Mouse (Mus musculus) urinary bladder, postnatal 10 days (tissue): Measurements from ENCODE around the gene Gad2.

Experiments used
- DNase-seq: peaks from one replicate; pipeline ENCODE4 v3.0.0; 2022; ENCODE audit warnings: low spot score

Gene Gad2

GRCm38 (mm10) chr2:22646134-22646533 lies 24.1 kb downstream of the Gad2 start:
- DNase-seq = no peak

DNA sequence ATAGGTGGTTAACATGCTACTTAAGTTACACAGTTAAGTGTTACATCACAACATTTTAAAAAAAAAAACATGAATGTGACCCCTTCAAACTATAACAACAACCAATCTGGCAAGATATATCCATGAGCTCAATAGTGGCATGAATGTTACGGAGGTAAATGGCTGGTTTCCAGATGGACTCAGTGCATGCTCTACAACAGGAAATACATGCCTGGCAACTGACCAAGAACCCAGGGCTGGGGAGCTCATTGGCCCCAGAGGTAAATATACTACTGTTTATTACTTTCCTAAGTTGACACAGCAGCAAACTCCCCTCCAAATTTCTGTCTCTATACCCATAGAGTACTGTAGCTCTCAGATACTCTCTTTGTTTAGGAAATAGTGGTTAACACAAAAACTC lies 26.4 kb downstream of the Gad2 start:
- DNase-seq = no peak

DNA sequence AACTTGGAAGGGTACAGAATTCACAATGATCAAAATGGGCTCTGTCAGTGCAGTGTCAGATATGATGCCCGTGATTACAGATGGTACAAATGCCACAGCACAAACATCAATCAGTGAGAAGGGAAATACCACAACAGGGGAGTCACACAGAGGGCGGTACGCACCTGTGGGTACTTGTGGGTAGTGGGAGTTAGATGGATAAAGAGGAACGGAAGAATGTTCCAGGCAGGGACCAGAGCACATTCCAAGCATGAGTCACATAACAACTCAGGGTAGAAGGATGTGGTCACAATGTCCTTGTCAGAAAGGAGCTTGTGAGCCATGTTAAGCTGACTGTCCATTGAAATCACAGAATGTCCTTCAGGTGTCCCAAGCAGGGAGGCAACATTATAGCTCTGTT lies 29.8 kb downstream of the Gad2 start:
- no peak for DNase-seq

DNA sequence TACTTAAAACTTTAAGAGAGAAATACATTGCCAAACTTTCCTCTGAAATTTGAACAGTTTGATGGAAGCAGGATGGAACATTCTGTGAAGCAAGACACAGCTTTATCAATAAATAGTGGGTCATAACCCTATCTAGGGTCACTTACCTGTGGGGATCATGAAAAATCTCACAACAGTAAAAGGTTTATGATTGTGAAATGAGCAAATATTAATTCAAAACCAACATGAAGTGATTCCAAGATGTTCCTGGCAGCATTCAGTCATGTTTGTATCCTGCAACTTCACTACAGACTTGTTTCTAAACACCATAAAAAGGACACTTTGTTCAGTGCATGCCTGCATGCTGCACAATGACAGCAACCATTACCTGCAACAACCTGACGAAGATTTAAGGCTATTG lies 41.7 kb downstream of the Gad2 start:
- DNase-seq = no peak

DNA sequence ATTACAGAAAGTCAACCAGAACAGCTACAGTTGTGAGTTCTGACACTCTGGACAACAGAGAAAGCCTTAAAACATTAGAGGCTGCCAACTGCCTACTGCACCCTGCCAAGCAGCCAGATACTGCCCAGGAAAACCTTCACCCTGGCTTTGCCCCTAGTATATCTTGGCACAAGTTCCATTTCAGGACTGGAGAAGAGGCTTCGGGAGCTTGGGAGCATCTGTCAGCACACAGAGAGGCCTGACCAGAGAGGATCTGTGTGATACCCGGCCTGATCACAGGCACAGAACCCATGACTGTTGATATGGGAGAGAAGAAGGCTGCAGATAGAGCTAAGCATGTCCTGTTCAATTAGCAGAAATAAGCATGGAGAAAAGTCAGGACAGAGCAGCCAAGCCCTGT lies 48.4 kb downstream of the Gad2 start:
- DNase-seq = no peak

DNA sequence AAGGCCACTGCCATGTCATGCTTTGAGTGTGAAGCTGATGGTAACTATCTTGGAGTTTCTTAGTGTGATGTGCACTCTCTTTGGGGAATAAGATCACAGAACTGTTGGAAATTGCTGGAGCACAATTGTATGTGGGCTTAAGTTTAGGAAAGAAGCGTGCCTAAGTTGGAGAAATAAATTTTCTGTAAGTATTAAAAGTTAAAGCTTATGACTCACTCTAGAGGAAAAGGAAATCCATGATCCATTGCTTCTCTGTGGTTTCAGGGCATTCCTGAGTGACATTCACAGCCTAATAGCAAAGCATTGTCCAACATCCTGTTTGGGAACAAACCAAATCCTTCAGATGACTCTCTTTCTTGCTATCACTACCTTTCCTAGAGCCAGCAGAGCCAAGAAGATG lies 49.3 kb downstream of the Gad2 start:
- no peak for DNase-seq

GRCm38 (mm10) chr2:22677066-22677465 lies 55.1 kb downstream of the Gad2 start:
- DNase-seq = no peak

GRCm38 (mm10) chr2:22679944-22680343 lies 57.9 kb downstream of the Gad2 start:
- DNase-seq = no peak

DNA sequence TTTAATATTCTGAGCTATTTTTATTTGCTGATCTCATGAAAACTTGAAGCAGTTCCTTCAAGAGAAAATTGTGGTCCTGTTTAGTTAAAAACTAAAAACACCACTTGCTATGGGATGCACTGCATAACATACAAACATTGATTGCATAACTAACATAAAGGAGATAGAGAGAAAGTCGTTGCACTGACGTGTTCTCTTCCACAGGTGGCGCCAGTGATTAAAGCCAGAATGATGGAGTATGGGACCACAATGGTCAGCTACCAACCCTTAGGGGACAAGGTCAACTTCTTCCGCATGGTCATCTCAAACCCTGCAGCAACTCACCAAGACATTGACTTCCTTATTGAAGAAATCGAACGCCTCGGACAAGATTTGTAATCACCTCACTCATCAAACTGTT lies 68.0 kb downstream of the Gad2 start:
- no peak for DNase-seq

- no peak for DNase-seq
Observed at GRCm38 (mm10) chr2:22704780-22705727, 83.0 kb downstream of the Gad2 start.

DNA sequence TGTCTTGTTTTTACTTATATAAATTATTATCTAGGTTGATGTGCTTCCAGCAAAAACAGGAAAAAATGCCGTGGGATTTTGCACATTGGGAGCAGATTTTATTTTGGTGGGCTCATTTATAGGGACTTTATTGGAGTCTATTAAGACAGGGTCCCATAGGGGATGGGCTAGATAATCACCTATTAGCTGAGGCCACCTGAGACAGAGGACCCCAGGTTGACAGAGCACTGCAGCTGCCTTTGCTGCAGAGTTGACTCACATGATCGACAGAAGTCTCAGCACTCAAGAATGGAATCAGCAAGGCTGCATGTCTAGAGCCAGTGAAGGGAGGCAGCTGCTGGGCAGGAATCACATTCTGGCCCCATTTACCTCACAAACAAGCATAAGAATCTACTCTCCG lies 84.2 kb downstream of the Gad2 start:
- DNase-seq = no peak

- DNase-seq = no peak
Observed at GRCm38 (mm10) chr2:22721522-22722470, 99.8 kb downstream of the Gad2 start.

DNA sequence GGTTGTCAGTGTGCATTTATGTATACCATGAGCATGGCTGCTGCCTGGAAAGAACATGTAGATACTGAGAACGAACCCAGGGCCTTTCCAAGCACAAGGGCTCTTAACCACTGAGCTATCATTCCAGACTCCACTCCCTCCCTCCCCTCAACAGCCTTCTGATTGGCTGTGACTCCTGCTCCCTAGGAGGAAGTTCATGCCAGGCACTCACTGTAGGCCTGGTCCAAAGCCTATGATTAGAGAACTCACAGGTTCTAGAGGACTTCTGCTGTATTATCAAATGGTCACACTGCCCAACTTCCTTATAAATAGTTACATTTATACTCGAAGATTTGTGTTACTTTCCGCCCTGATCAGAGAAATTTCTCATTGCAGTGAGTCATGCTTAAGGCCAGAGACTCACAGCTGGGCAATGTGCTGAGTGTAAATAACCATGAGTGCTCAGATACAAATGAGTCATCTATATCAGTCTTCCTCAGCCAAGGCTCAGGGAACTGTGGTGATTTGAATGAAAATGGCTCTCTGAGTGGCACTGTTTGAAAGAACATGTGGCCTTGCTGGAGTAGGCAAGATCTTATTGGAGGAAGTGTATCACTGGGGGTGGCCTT lies 102.0 kb downstream of the Gad2 start:
- no peak for DNase-seq

DNA sequence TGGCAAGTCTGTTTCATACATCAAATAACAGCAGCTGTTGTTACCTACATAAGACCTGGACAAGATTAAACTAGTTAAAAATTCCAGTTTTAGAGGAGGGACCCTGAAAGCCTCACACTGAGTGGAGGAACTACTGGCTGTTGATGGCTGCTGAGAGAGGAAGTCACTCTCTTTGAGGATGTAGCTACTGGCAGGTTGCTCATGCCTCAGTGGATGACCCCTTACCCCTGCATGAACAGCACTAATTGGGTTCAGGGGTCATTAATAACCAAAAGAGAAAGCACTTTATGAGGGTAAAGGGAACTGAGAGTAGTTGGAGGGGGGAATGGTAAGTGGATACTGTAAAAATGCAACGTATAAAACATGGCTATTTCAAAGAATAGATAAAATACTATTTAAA lies 105.1 kb downstream of the Gad2 start:
- no peak for DNase-seq

DNA sequence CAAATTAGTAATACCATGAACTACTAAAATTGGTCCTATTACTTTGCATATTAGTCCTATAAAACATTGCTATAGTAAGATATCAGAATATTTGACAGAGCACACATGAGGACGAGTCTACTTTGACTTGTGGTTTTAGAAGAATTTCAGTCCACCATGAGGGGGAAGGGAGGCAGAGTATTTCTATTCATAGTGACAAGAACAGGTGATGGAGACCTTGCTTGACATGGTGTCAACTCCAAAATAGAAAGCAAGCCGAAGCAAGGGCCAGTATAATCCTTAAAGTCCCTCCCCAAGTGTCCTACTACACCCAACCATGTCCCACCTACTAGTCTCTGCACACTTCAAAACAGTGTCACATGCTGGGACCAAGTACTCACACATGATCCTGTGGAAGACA lies 114.1 kb downstream of the Gad2 start:
- DNase-seq = no peak

GRCm38 (mm10) chr2:22739369-22739768 lies 117.4 kb downstream of the Gad2 start:
- no peak for DNase-seq

DNA sequence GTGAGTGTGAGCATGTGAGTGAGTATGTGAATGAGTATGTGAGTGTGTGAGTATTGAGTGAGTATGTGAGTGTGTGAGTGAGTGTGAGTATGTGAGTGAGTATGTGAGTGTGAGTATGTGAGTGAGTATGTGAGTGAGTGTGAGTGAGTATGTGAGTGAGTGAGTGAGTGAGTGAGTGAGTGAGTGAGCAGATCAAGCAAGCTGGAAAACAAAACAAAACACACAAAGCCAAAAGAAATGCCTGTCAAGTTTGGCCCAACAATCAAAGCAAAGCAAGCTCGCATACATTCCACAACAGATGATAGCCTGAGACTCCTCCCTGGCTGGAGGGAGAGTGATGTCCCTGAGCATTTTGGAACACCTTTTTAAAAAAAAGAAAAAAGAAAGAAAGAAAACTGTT lies 118.4 kb downstream of the Gad2 start:
- DNase-seq = no peak

GRCm38 (mm10) chr2:22741222-22741621 lies 119.2 kb downstream of the Gad2 start:
- DNase-seq = no peak
